Mouse (Mus musculus): ENCODE data around the gene Ubxn7. TPM values are rescaled to one million over a fixed set of nuclear protein-coding genes. Genes with fewer than 3 reads are reported as not detected.

Ubxn7 gene
- total and polyA plus RNA-seq, 3 experiments, result 5.0 to 126 (median 32.6) TPM

GRCm38 (mm10) chr16:32312386-32312785, 19.7 kb upstream of the Ubxn7 start:
- ATAC-seq (ENCODE audit: extremely low read depth, insufficient number of reproducible peaks, low FRiP score, poor library complexity, severe bottlenecking), result no peak
- no peaks in the 10 kb centered on the region for H3K27me3 ChIP-seq (ENCODE audit: insufficient read depth, low read length)
- H3K4me3 ChIP-seq (ENCODE audit: low read depth, low read length), result no peak overlapping the region
- H3K9me3 ChIP-seq (replicated peaks), result no peaks in the 10 kb centered on the region
- TF ChIP-seq POLR2AphosphoS5 (IDR thresholded peaks at IDR 0.05; ENCODE audit: insufficient replicate concordance, low read depth, low read length), result no peak
- no peak for TF ChIP-seq CTCF (IDR thresholded peaks at IDR 0.05; ENCODE audit: low read depth, low read length)
- no peak for TF ChIP-seq TAL1 (conservative IDR thresholded peaks at IDR 0.05; ENCODE audit: low read depth, low read length)
- TF ChIP-seq GATA2 (IDR thresholded peaks at IDR 0.05; ENCODE audit: borderline replicate concordance, low read depth, low read length), result no peak
- TF ChIP-seq GATA1 (IDR thresholded peaks at IDR 0.05; ENCODE audit: borderline replicate concordance, low read length), result no peak
- no peaks in the 10 kb centered on the region for H3K36me3 ChIP-seq (replicated peaks)
- no peak for DNase-seq (ENCODE audit: low spot score)
- H3K4me1 ChIP-seq (ENCODE audit: insufficient read depth, low read depth, low read length), result peaks cover 3% of the 10 kb centered on the region; the same call in 1 of the 2 replicates

- no peak for DNase-seq (ENCODE audit: low spot score)
- H3K4me1 ChIP-seq (ENCODE audit: insufficient read depth, low read depth, low read length), result peaks cover 3% of the 10 kb centered on the region; the same call in 1 of the 2 replicates
- TF ChIP-seq GATA2 (IDR thresholded peaks at IDR 0.05; ENCODE audit: borderline replicate concordance, low read depth, low read length), result no peak
- no peak for TF ChIP-seq POLR2AphosphoS5 (IDR thresholded peaks at IDR 0.05; ENCODE audit: insufficient replicate concordance, low read depth, low read length)
- no peak for TF ChIP-seq CTCF (IDR thresholded peaks at IDR 0.05; ENCODE audit: low read depth, low read length)
- TF ChIP-seq GATA1 (IDR thresholded peaks at IDR 0.05; ENCODE audit: borderline replicate concordance, low read length), result no peak
- no peak for TF ChIP-seq TAL1 (conservative IDR thresholded peaks at IDR 0.05; ENCODE audit: low read depth, low read length)
- no peak overlapping the region for H3K4me3 ChIP-seq (ENCODE audit: low read depth, low read length)
- no peaks in the 10 kb centered on the region for H3K36me3 ChIP-seq (replicated peaks)
- no peak for ATAC-seq (ENCODE audit: extremely low read depth, insufficient number of reproducible peaks, low FRiP score, poor library complexity, severe bottlenecking)
- peaks cover under 1% of the 10 kb centered on the region for H3K9me3 ChIP-seq (replicated peaks)
- no peaks in the 10 kb centered on the region for H3K27me3 ChIP-seq (ENCODE audit: insufficient read depth, low read length)
These were observed 19.2 kb upstream of the Ubxn7 start for GRCm38 (mm10) chr16:32312859-32313258.

GRCm38 (mm10) chr16:32316601-32317000, 15.5 kb upstream of the Ubxn7 start:
- H3K4me3 ChIP-seq (ENCODE audit: low read depth, low read length), result no peak overlapping the region
- TF ChIP-seq GATA1 (IDR thresholded peaks at IDR 0.05; ENCODE audit: borderline replicate concordance, low read length) (no peak), CTCF (IDR thresholded peaks at IDR 0.05; ENCODE audit: low read depth, low read length) (no peak), TAL1 (conservative IDR thresholded peaks at IDR 0.05; ENCODE audit: low read depth, low read length) (no peak), GATA2 (IDR thresholded peaks at IDR 0.05; ENCODE audit: borderline replicate concordance, low read depth, low read length) (no peak), POLR2AphosphoS5 (IDR thresholded peaks at IDR 0.05; ENCODE audit: insufficient replicate concordance, low read depth, low read length) (no peak)
- ATAC-seq (ENCODE audit: extremely low read depth, insufficient number of reproducible peaks, low FRiP score, poor library complexity, severe bottlenecking), result no peak

GRCm38 (mm10) chr16:32323953-32324352, 8.1 kb upstream of the Ubxn7 start:
- DNase-seq (ENCODE audit: low spot score), result no peak
- H3K9me3 ChIP-seq (replicated peaks), result no peaks in the 10 kb centered on the region
- no peak for ATAC-seq (ENCODE audit: extremely low read depth, insufficient number of reproducible peaks, low FRiP score, poor library complexity, severe bottlenecking)
- no peak overlapping the region for H3K4me3 ChIP-seq (ENCODE audit: low read depth, low read length)
- H3K27me3 ChIP-seq (ENCODE audit: insufficient read depth, low read length), result peaks cover 13% of the 10 kb centered on the region
- peaks cover 3% of the 10 kb centered on the region for H3K36me3 ChIP-seq (replicated peaks)
- no peak for TF ChIP-seq GATA2 (IDR thresholded peaks at IDR 0.05; ENCODE audit: borderline replicate concordance, low read depth, low read length)
- no peak for TF ChIP-seq TAL1 (conservative IDR thresholded peaks at IDR 0.05; ENCODE audit: low read depth, low read length)
- TF ChIP-seq CTCF (IDR thresholded peaks at IDR 0.05; ENCODE audit: low read depth, low read length), result no peak
- no peak for TF ChIP-seq GATA1 (IDR thresholded peaks at IDR 0.05; ENCODE audit: borderline replicate concordance, low read length)
- no peak for TF ChIP-seq POLR2AphosphoS5 (IDR thresholded peaks at IDR 0.05; ENCODE audit: insufficient replicate concordance, low read depth, low read length)
- H3K4me1 ChIP-seq (ENCODE audit: insufficient read depth, low read depth, low read length), result peaks cover 16% of the 10 kb centered on the region

More at GRCm38 (mm10) chr16:32316601-32317000, 15.5 kb upstream of the Ubxn7 start:
- Histone ChIP-seq H3K9me3 (replicated peaks) (peaks cover 4% of the 10 kb centered on the region), H3K4me1 (ENCODE audit: insufficient read depth, low read depth, low read length) (no peaks in the 10 kb centered on the region; the same call in 1 of the 2 replicates), H3K27me3 (ENCODE audit: insufficient read depth, low read length) (no peaks in the 10 kb centered on the region; the same call in 1 of the 2 replicates), H3K36me3 (replicated peaks) (no peaks in the 10 kb centered on the region)
- no peak for DNase-seq (ENCODE audit: low spot score)

GRCm38 (mm10) chr16:32330876-32331670, 984 bp upstream of the Ubxn7 start:
- TF ChIP-seq GATA1 (IDR thresholded peaks at IDR 0.05; ENCODE audit: borderline replicate concordance, low read length), result no peak
- TF ChIP-seq CTCF (IDR thresholded peaks at IDR 0.05; ENCODE audit: low read depth, low read length), result no peak
- TF ChIP-seq GATA2 (IDR thresholded peaks at IDR 0.05; ENCODE audit: borderline replicate concordance, low read depth, low read length), result no peak
- TF ChIP-seq POLR2AphosphoS5 (IDR thresholded peaks at IDR 0.05; ENCODE audit: insufficient replicate concordance, low read depth, low read length), result no peak
- no peak for TF ChIP-seq TAL1 (conservative IDR thresholded peaks at IDR 0.05; ENCODE audit: low read depth, low read length)
- DNase-seq (ENCODE audit: low spot score) (no peak), ATAC-seq (ENCODE audit: extremely low read depth, insufficient number of reproducible peaks, low FRiP score, poor library complexity, severe bottlenecking) (no peak)
- H3K36me3 ChIP-seq (replicated peaks), result peaks cover 7% of the 10 kb centered on the region
- H3K9me3 ChIP-seq (replicated peaks), result no peaks in the 10 kb centered on the region
- H3K4me1 ChIP-seq (ENCODE audit: insufficient read depth, low read depth, low read length), result peaks cover 29% of the 10 kb centered on the region
- peaks cover 2% of the 10 kb centered on the region; the same call in 1 of the 2 replicates for H3K27me3 ChIP-seq (ENCODE audit: insufficient read depth, low read length)
- peak overlapping the region; percentile 95; the same call in 1 of the 2 replicates for H3K4me3 ChIP-seq (ENCODE audit: low read depth, low read length)

Measured in G1E (cell line).